Mouse (Mus musculus) lung, embryonic 15.5 days (tissue): ENCODE measurements at regions not wholly inside any gene's neighbourhood (a gene's known extent, or its start where the extent isn't known, plus 50 kb on each side); places are given as distances from the start of the nearest gene placed in this dataset.
A peak's percentile ranks its signal among the peaks of the same experiment; 100 is the strongest.

Source experiments
- ATAC-seq: fragments of 200-750 bp; cut with Nextera tagmentation; 2 replicates; pipeline ENCODE4 v1.8.0; 2017; ENCODE audit warnings: moderate number of reproducible peaks, borderline replicate concordance; ENCODE audit not compliant: low FRiP score, low TSS enrichment; ENCODE audit errors: extremely low read depth
- H3K27ac ChIP-seq: fragments of 300-500 bp; sonication (generic); 2 replicates; pipeline ENCODE4 v1.5.1; 2015; ENCODE audit warnings: moderate library complexity, mild to moderate bottlenecking, inconsistent platforms
- H3K27me3 ChIP-seq: fragments of 300-500 bp; sonication (generic); 2 replicates; pipeline ENCODE4 v1.6.1; 2015; ENCODE audit warnings: inconsistent platforms
- H3K36me3 ChIP-seq: fragments of 300-500 bp; sonication (generic); 2 replicates; pipeline ENCODE4 v1.6.1; 2015; ENCODE audit warnings: inconsistent platforms
- H3K4me1 ChIP-seq: fragments of 300-500 bp; sonication (generic); 2 replicates; pipeline ENCODE4 v1.6.1; 2015; ENCODE audit warnings: inconsistent platforms
- H3K4me2 ChIP-seq: fragments of 300-500 bp; sonication (generic); 2 replicates; pipeline ENCODE4 v1.6.1; 2015; ENCODE audit warnings: inconsistent platforms, mild to moderate bottlenecking, moderate library complexity
- H3K4me3 ChIP-seq: fragments of 300-500 bp; sonication (generic); 2 replicates; pipeline ENCODE4 v1.5.1; 2015; ENCODE audit warnings: mild to moderate bottlenecking, inconsistent platforms
- H3K9ac ChIP-seq: fragments of 300-500 bp; sonication (generic); 2 replicates; pipeline ENCODE4 v1.6.1; 2015; ENCODE audit warnings: inconsistent platforms
- H3K9me3 ChIP-seq: fragments of 300-500 bp; sonication (generic); 2 replicates; pipeline ENCODE4 v1.6.1; 2016; ENCODE audit warnings: inconsistent platforms
- WGBS: fragments of 180-500 bp; shearing (Covaris S2); methylation state at CpG from one replicate; pipeline ENCODE4 v1.1.7; 2015; 5-methylcytosine and 5-hydroxymethylcytosine counted together

DNA sequence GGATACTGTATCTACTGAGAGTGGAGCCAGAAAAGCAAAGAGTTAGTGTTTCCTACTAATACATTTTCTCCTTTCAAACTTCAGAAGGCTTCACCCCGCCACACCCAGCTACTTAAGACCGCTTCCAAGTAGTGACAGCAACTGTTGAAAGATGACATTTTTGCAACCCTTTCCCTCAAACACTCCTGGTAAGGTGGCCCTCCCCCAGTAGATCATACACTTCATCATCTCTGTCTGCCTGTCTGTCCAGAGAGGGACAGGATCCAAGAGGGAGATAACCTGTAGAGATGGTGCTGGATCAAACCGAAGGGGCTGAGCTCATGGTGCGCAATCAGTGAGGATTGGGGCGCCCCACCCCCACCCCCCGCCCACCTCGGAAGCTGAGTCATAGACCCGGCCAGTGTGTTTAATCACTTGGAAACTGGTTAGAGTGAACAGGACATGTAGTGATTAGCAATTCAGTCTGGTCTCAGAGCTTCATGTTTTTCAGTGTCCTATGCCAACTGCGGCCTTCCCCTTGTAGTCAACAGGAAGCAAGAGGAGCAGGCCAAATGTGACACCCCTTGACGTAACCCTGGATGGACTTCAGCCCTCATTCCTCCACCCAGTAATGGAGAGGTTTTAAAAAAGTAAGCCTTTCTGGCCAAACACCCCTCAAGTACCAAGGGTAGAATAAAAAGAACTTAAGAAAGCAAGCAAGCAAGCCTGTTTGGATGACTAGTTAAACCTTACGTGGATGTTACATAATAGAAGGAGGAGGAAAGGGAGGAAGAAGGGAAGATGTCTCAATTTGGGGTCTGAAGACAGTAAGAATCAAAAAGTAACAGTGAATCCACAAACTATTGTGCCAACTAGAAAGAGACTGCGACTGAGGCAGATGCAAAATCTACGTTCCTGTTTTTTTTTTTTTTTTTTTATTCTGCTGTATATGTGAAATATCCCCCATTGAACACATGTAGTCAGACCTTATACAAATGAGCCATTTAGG is 2291.9 kb upstream of the Gm7489 start:
- peak; percentile 35; the same call in 1 of the 2 replicates for ATAC-seq
- WGBS, result 63% methylated on average over 13 of the region's 13 CpGs
- H3K27ac ChIP-seq, result peak overlapping the region; percentile 80

DNA sequence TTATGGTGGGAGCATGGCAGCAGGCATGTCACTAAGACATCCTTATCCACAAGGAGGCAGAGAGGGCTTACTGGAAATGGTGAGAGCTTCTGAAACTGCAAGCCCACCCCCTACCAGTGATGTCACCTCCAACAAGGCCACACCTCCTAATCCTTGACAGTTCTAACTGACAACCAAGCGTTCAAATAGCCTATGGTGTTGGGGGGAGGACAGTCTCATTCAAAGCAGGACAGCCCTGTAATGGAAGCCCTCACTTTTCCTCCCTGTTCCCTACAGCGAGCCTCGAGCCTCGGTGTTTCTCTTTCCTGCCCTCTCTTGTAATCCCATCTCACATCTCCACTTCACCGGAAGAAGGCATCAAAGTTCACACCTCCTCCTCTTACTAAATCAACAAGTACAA is 2290.6 kb upstream of the Gm7489 start:
- Histone ChIP-seq H3K27me3 (no peaks in the 10 kb centered on the region), H3K9ac (no peak overlapping the region), H3K4me1 (peaks cover 11% of the 10 kb centered on the region; the same call in 1 of the 2 replicates), H3K4me3 (no peak overlapping the region), H3K4me2 (no peak overlapping the region), H3K36me3 (no peaks in the 10 kb centered on the region), H3K27ac (no peak overlapping the region), H3K9me3 (no peaks in the 10 kb centered on the region)
- WGBS, result 51% methylated on average over 5 of the region's 5 CpGs
- no peak for ATAC-seq

More for the DNA sequence above, 2291.9 kb upstream of the Gm7489 start:
- no peaks in the 10 kb centered on the region for H3K36me3 ChIP-seq
- no peaks in the 10 kb centered on the region for H3K9me3 ChIP-seq
- no peaks in the 10 kb centered on the region for H3K27me3 ChIP-seq
- H3K4me1 ChIP-seq, result peaks cover 11% of the 10 kb centered on the region; the same call in 1 of the 2 replicates
- peak overlapping the region; percentile 49; the same call in 1 of the 2 replicates for H3K4me2 ChIP-seq
- H3K4me3 ChIP-seq, result no peak overlapping the region
- H3K9ac ChIP-seq, result no peak overlapping the region

DNA sequence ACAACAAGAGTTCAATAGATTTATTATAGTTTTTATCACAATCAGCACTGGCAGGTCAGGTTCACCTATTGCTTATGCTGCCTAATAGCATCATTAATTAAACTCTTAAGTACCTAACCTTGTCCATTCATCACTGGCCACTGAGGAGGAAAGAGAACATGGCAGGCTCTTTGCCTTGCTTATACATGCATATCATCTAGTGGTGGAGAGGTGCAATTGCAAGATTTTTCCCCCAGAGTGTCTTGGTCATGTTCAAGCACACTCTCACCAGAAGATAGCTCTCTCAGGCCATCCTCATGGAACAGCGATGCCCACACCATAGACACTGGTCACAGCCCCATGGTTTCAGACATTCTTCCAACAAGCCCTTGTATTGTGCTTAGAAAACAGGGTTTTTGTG is 2289.1 kb upstream of the Gm7489 start:
- no peak for ATAC-seq
- no peak overlapping the region for H3K4me2 ChIP-seq
- no peak overlapping the region for H3K9ac ChIP-seq
- H3K9me3 ChIP-seq, result no peaks in the 10 kb centered on the region
- no peaks in the 10 kb centered on the region for H3K27me3 ChIP-seq
- H3K27ac ChIP-seq, result no peak overlapping the region
- peaks cover 11% of the 10 kb centered on the region; the same call in 1 of the 2 replicates for H3K4me1 ChIP-seq
- H3K36me3 ChIP-seq, result no peaks in the 10 kb centered on the region
- WGBS, result 77% methylated on average over 1 of the region's 1 CpGs
- no peak overlapping the region for H3K4me3 ChIP-seq

DNA sequence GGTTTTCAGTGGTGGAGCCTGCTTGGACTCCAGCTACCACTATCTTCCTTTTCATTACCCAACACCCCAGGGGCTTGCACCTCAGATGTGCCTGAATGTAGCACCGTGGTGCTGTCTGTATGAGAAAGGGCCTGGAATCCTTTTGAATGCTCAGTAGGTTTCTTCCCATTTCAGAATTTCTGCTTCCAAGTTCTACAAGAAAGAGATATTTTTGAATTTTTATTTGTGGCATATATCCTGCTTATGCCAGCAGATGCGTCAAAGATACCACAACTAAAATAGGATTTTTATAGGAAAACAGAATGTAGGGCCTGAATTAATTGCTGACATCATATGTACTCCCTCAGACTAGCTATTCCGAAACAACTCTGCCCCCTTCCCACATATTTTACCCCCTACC is 2286.9 kb upstream of the Gm7489 start:
- H3K4me3 ChIP-seq, result no peak overlapping the region
- H3K4me2 ChIP-seq, result no peak overlapping the region
- H3K36me3 ChIP-seq, result no peaks in the 10 kb centered on the region
- 86% methylated on average over 3 of the region's 3 CpGs for WGBS
- H3K9ac ChIP-seq, result no peak overlapping the region
- H3K9me3 ChIP-seq, result no peaks in the 10 kb centered on the region
- ATAC-seq, result no peak
- no peak overlapping the region for H3K27ac ChIP-seq
- no peaks in the 10 kb centered on the region for H3K27me3 ChIP-seq
- no peaks in the 10 kb centered on the region; the same call in 1 of the 2 replicates for H3K4me1 ChIP-seq

DNA sequence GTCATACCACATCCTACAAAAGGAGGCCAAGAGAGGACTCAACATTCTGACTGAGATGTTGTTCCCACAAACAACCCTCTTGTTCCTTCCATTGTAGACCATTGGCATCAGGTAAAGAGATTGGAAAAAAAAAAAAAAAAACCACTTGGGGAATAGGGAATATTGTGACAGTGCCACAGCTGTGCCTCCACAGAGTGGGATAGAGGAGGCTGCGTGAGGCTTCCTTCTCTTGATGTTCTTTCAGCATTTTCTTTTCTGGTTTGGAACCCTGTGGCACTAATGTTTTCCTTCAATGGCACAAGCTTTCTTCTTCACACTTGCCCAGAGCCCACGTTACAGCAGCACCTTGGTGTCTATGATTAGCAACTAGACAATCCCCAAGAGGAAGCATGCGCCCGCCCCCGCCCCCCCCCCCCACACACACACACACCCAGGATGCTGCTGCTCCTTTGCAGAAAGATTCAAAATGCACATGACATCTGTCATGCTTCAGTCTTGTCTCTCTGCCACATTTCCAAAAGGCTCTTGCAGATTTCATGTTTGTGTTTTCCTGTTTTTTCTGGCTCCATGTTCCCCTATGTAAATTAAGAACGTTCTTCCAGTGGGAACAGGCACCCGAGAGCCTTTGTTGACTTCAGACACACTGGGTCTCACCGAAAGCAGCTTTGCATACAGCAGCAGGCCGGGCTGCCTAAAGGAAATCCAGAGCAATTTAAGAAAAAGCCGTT is 2283.4 kb upstream of the Gm7489 start:
- Histone ChIP-seq H3K4me3 (no peak overlapping the region), H3K4me1 (no peaks in the 10 kb centered on the region), H3K4me2 (no peak overlapping the region), H3K9me3 (no peaks in the 10 kb centered on the region), H3K36me3 (no peaks in the 10 kb centered on the region), H3K9ac (no peak overlapping the region), H3K27me3 (no peaks in the 10 kb centered on the region), H3K27ac (no peak overlapping the region)
- WGBS, result 48% methylated on average over 10 of the region's 10 CpGs
- no peak for ATAC-seq

DNA sequence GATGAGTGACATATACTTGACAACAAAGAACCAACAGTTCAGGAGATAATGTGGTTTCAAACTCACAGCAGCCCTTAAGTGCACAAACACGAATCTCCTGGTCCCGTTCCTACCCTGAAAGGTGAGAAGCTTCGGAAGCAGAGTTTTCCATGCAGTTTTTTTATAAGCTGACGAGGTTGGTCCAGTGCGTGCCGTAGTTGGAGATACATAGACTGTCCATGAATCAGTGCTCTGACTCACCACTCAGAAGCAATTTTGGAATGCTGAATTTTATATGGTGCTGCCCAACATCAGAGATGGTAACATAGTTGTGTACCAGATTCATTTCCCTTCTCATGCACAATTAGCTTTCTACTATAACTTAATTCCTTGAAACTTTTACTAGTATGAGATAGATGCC is 2263.3 kb upstream of the Gm7489 start:
- Histone ChIP-seq H3K27me3 (no peaks in the 10 kb centered on the region), H3K4me2 (no peak overlapping the region), H3K4me1 (no peaks in the 10 kb centered on the region), H3K9me3 (no peaks in the 10 kb centered on the region), H3K27ac (no peak overlapping the region), H3K9ac (no peak overlapping the region), H3K36me3 (no peaks in the 10 kb centered on the region), H3K4me3 (no peak overlapping the region)
- ATAC-seq, result no peak
- 83% methylated on average over 6 of the region's 6 CpGs for WGBS

DNA sequence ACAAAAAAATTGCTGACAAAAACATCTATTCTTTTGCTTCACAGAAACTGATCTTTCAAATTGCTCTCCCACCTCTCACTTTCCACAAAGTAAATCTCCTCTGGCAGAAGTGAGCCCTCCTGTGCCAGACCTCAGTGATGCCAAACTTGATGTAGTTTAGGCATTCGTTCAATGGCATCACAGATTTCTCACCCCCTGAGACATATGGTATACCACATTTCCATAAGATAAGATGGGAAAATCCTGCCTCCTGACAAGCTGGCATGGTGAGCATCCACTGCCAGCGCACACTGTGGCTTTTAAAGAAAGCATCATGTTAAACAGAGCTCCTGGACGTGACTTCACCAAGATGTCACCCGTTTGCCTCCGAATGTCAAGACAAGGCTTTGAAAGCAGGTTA is 2257.2 kb upstream of the Gm7489 start:
- H3K4me3 ChIP-seq, result no peak overlapping the region
- no peak overlapping the region for H3K4me2 ChIP-seq
- H3K36me3 ChIP-seq, result no peaks in the 10 kb centered on the region
- H3K4me1 ChIP-seq, result no peaks in the 10 kb centered on the region
- H3K27ac ChIP-seq, result no peak overlapping the region
- no peaks in the 10 kb centered on the region for H3K9me3 ChIP-seq
- 88% methylated on average over 5 of the region's 5 CpGs for WGBS
- no peaks in the 10 kb centered on the region for H3K27me3 ChIP-seq
- ATAC-seq, result no peak
- H3K9ac ChIP-seq, result no peak overlapping the region

DNA sequence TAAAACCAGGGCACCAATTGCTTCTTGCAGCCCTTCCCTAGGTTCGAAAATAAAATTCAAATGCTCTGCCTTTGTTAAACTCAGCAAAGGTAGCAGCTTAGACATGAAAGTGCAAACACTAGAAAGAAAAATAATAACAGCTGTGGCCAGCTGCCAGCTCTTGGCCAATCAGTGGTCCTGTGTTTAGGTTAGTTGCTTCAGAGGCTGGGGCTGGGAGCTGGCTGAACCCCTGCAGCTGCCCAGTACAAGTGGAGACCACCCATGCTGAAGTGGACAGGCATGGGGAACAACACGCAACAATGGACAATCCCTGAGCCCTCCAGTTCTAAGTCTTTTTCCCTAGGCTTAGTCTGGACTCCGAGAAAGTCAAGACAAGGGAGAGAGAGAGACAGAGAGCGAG is 2256.2 kb upstream of the Gm7489 start:
- H3K4me1 ChIP-seq, result no peaks in the 10 kb centered on the region
- H3K36me3 ChIP-seq, result no peaks in the 10 kb centered on the region
- no peak overlapping the region for H3K4me3 ChIP-seq
- peak overlapping the region; percentile 39; the same call in 1 of the 2 replicates for H3K27ac ChIP-seq
- no peak overlapping the region for H3K9ac ChIP-seq
- 31% methylated on average over 4 of the region's 4 CpGs for WGBS
- no peaks in the 10 kb centered on the region for H3K9me3 ChIP-seq
- H3K27me3 ChIP-seq, result no peaks in the 10 kb centered on the region
- no peak overlapping the region for H3K4me2 ChIP-seq
- ATAC-seq, result peak; percentile 93; the same call in 1 of the 2 replicates

DNA sequence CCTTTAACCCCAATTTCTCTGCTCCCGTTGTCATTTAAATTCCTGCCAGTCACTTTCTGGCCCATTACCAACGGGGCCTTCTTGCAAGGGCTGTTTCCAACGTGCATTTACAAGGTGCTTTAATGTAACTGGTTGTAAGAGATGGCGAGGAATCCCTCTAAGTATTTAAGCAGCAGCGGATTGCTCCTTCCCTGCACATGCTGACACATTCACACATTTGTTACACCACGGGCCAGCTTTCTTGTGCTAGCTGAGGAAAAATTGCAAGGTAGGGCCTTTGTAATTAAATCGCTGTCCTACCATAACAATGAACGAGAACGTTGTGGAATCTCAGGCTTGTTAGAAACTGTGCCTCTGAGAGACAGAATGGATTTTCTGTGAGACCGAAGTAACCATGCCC is 2252.8 kb upstream of the Gm7489 start:
- WGBS, result 77% methylated on average over 10 of the region's 10 CpGs

DNA sequence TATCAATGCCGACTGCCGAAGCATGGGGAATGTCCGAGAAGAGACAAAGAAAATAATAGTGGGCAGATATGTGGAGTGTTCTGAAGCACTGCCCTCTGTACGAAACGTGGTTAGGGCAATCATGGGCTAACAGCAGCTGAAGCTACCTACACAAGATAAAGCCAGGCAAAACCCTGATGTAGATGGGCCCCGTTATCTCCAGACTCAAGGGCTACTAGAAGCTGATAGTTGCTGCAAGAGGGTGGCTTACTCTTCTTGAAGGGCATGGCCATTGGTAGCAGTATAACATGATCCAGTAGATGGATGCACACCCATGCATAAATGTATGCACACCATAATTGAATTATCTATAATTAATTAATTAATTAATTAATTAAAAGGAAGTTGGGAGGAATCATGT is 2251.6 kb upstream of the Gm7489 start:
- no peaks in the 10 kb centered on the region for H3K9me3 ChIP-seq
- H3K27ac ChIP-seq, result no peak overlapping the region
- H3K9ac ChIP-seq, result no peak overlapping the region
- ATAC-seq, result no peak
- H3K4me3 ChIP-seq, result no peak overlapping the region
- WGBS, result 87% methylated on average over 6 of the region's 6 CpGs
- H3K4me2 ChIP-seq, result no peak overlapping the region
- no peaks in the 10 kb centered on the region for H3K27me3 ChIP-seq
- no peaks in the 10 kb centered on the region for H3K36me3 ChIP-seq
- H3K4me1 ChIP-seq, result 0 out of 2 replicates have a peak, but pooled peaks cover 7% of the 10 kb centered on the region

More for the DNA sequence above, 2252.8 kb upstream of the Gm7489 start:
- H3K36me3 ChIP-seq, result no peaks in the 10 kb centered on the region
- H3K4me1 ChIP-seq, result 0 out of 2 replicates have a peak, but pooled peaks cover 7% of the 10 kb centered on the region
- no peak overlapping the region for H3K27ac ChIP-seq
- H3K4me2 ChIP-seq, result no peak overlapping the region
- no peak for ATAC-seq
- no peaks in the 10 kb centered on the region for H3K9me3 ChIP-seq
- no peak overlapping the region for H3K9ac ChIP-seq
- H3K4me3 ChIP-seq, result no peak overlapping the region
- no peaks in the 10 kb centered on the region for H3K27me3 ChIP-seq

DNA sequence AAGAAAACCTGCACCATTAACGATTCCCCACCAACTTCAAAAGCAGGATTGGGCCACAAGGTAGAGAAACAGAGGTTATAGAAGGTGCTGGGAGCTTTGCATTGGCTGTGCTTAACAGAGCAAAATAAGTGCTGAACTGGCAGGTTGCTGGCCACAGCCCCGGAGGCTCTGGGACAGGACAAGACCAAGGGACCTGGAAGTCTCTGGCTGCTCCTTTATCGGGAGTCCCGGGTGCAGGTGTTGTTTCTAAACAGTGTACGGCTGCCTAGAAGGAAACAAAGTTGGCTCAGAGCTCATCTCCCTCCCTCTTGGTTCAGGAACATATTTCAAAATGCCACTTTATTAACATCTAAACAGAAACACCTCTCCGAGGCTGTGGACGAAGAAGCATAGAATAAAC is 2250.0 kb upstream of the Gm7489 start:
- peak overlapping the region; percentile 24; the same call in 1 of the 2 replicates for H3K4me2 ChIP-seq
- 39% methylated on average over 7 of the region's 7 CpGs for WGBS

More for the DNA sequence above, 2250.0 kb upstream of the Gm7489 start:
- no peak overlapping the region for H3K27ac ChIP-seq
- no peak overlapping the region for H3K9ac ChIP-seq
- H3K36me3 ChIP-seq, result no peaks in the 10 kb centered on the region
- 0 out of 2 replicates have a peak, but pooled peaks cover 7% of the 10 kb centered on the region for H3K4me1 ChIP-seq
- H3K27me3 ChIP-seq, result no peaks in the 10 kb centered on the region
- H3K4me3 ChIP-seq, result no peak overlapping the region
- H3K9me3 ChIP-seq, result no peaks in the 10 kb centered on the region
- no peak for ATAC-seq
